Mouse (Mus musculus) cerebellum, adult 2 months (tissue): ENCODE measurements around the gene Neu1. TPM values are rescaled to one million over a fixed set of nuclear protein-coding genes. Genes with fewer than 3 reads are reported as not detected.

ENCODE experiments used
- DNase-seq, 2 experiments: peaks; one replicate each; pipeline ENCODE4 v3.0.0; 2021
- H3K27ac ChIP-seq: fragments of 200-500 bp; 2 replicates; pipeline ENCODE4 v1.5.1; 2012; ENCODE audit warnings: low read length, control low read depth, inconsistent platforms; ENCODE audit not compliant: insufficient read depth
- H3K27me3 ChIP-seq: fragments of 200-500 bp; 2 replicates; pipeline ENCODE4 v1.6.1; 2012; ENCODE audit warnings: inconsistent platforms, mild to moderate bottlenecking, low read length, moderate library complexity; ENCODE audit not compliant: control insufficient read depth, insufficient read depth
- H3K4me1 ChIP-seq: fragments of 200-500 bp; 2 replicates; pipeline ENCODE4 v1.6.1; 2011; ENCODE audit warnings: low read length; ENCODE audit not compliant: control insufficient read depth, insufficient read depth
- H3K4me3 ChIP-seq: fragments of 200-500 bp; replicated peaks from 2 replicates; pipeline ENCODE3; 2011; ENCODE audit warnings: mild to moderate bottlenecking, low read depth, low read length, control low read depth; ENCODE audit not compliant: insufficient read depth
- CTCF ChIP-seq: fragments of 200-500 bp; IDR thresholded peaks from 2 replicates; pipeline ENCODE4 v1.5.1; 2011; ENCODE audit warnings: low read depth, mild to moderate bottlenecking, control low read depth, low read length, moderate library complexity, borderline replicate concordance; ENCODE audit not compliant: insufficient read depth
- POLR2A ChIP-seq: fragments of 200-500 bp; IDR thresholded peaks from 2 replicates; pipeline ENCODE4 v1.6.1; 2011; ENCODE audit warnings: low read length, control low read depth, borderline replicate concordance; ENCODE audit not compliant: insufficient read depth
- WGBS: fragments of 180-500 bp; shearing (Covaris S2); methylation state at CpG from one replicate; pipeline ENCODE4 v1.1.7; 2018; 5-methylcytosine and 5-hydroxymethylcytosine counted together
- polyA plus RNA-seq: library from polyadenylated mRNA; depleted of rRNA; stranded (reverse); fragments of >200 nt; gene quantifications from 2 replicates; pipeline ENCODE4 v1.2.3, GENCODE M21; 2012; rRNA removed

Neu1 gene
- 58.7 and 60.9 TPM in 2 replicates for polyA plus RNA-seq

GRCm38 (mm10) chr17:34931061-34931734 lies at the start of gene Neu1:
TSS of gene Neu1 (plus strand) at chr17:34931253.
- H3K27ac ChIP-seq, result peak within 1 kb of the TSS; percentile 60
- H3K27me3 ChIP-seq, result no peaks in the 10 kb centered on the region
- TF ChIP-seq CTCF (peak; percentile 57), POLR2A (peak; percentile 63; the same call in 1 of the 2 replicates)
- under 1% methylated on average over 38 of the region's 38 CpGs for WGBS
- peak; percentile 99 for DNase-seq
- no peaks in the 10 kb centered on the region; the same call in 1 of the 2 replicates for H3K4me1 ChIP-seq
- peak within 1 kb of the TSS; percentile 84 for H3K4me3 ChIP-seq

- DNase-seq, result no peak
- no peak within 1 kb of the TSS for H3K27ac ChIP-seq
- TF ChIP-seq POLR2A (no peak), CTCF (no peak)
- no peaks in the 10 kb centered on the region for H3K4me1 ChIP-seq
- no peaks in the 10 kb centered on the region for H3K27me3 ChIP-seq
- no peak within 1 kb of the TSS for H3K4me3 ChIP-seq
- WGBS, result 11% methylated on average over 15 of the region's 15 CpGs
These were observed 49.3 kb upstream of the Neu1 start, which contains the start of gene Gm20547 for GRCm38 (mm10) chr17:34881683-34882310. TSS of gene Gm20547 (minus strand) at chr17:34882042.

GRCm38 (mm10) chr17:34883332-34883731 lies 47.7 kb upstream of the Neu1 start:
- Histone ChIP-seq H3K27ac (no peak overlapping the region), H3K4me1 (no peaks in the 10 kb centered on the region), H3K4me3 (no peak overlapping the region), H3K27me3 (no peaks in the 10 kb centered on the region)
- TF ChIP-seq POLR2A (no peak), CTCF (no peak)
- no peak for DNase-seq
- WGBS, result 50% methylated on average over 3 of the region's 3 CpGs

GRCm38 (mm10) chr17:34884704-34885103 lies 46.3 kb upstream of the Neu1 start:
- H3K27ac ChIP-seq, result no peak overlapping the region
- no peak for TF ChIP-seq POLR2A
- TF ChIP-seq CTCF, result no peak
- H3K4me3 ChIP-seq, result no peak overlapping the region
- WGBS, result 80% methylated on average over 6 of the region's 6 CpGs
- H3K27me3 ChIP-seq, result no peaks in the 10 kb centered on the region
- no peaks in the 10 kb centered on the region for H3K4me1 ChIP-seq
- no peak for DNase-seq

GRCm38 (mm10) chr17:34885615-34886014 lies 45.4 kb upstream of the Neu1 start:
- H3K4me3 ChIP-seq, result no peak overlapping the region
- no peaks in the 10 kb centered on the region for H3K27me3 ChIP-seq
- H3K27ac ChIP-seq, result no peak overlapping the region
- no peaks in the 10 kb centered on the region for H3K4me1 ChIP-seq
- 89% methylated on average over 3 of the region's 3 CpGs for WGBS
- no peak for TF ChIP-seq POLR2A
- no peak for TF ChIP-seq CTCF
- no peak for DNase-seq

GRCm38 (mm10) chr17:34887942-34888341 lies 43.1 kb upstream of the Neu1 start:
- Histone ChIP-seq H3K27ac (no peak overlapping the region), H3K4me1 (no peaks in the 10 kb centered on the region), H3K4me3 (no peak overlapping the region), H3K27me3 (no peaks in the 10 kb centered on the region)
- no peak for TF ChIP-seq CTCF
- no peak for TF ChIP-seq POLR2A
- WGBS, result 83% methylated on average over 5 of the region's 5 CpGs
- no peak for DNase-seq

GRCm38 (mm10) chr17:34890074-34890743 lies 40.8 kb upstream of the Neu1 start:
- Histone ChIP-seq H3K4me1 (no peaks in the 10 kb centered on the region; the same call in 1 of the 2 replicates), H3K27ac (no peak overlapping the region), H3K4me3 (no peak overlapping the region), H3K27me3 (no peaks in the 10 kb centered on the region)
- DNase-seq, result no peak
- 85% methylated on average over 12 of the region's 12 CpGs for WGBS
- TF ChIP-seq POLR2A, result no peak
- TF ChIP-seq CTCF, result no peak
